Mouse (Mus musculus) liver, postnatal 0 days (tissue): ENCODE results near the gene Lypd4. TPM values are rescaled to one million over a fixed set of nuclear protein-coding genes. Genes with fewer than 3 reads are reported as not detected.
"Not testable (repeated sequence)": the region's sequence is repeated elsewhere in the genome, so short reads cannot be mapped to it uniquely, and the experiment has no call there.

Experiments
- ATAC-seq: fragments of 200-750 bp; cut with Nextera tagmentation; 2 replicates; pipeline ENCODE4 v1.8.0; 2017; ENCODE audit warnings: mild to moderate bottlenecking, moderate library complexity
- DNase-seq: peaks from one replicate; pipeline ENCODE4 v3.0.0-alpha.2; 2016
- H3K27ac ChIP-seq: fragments of 300-500 bp; sonication (generic); 2 replicates; pipeline ENCODE4 v1.5.1; 2014; ENCODE audit warnings: antibody characterized with exemption, moderate library complexity, mild to moderate bottlenecking, low read depth
- H3K27me3 ChIP-seq: fragments of 300-500 bp; sonication (generic); 2 replicates; pipeline ENCODE4 v1.6.1; 2014; ENCODE audit warnings: low read length, control low read depth, mixed read lengths; ENCODE audit not compliant: insufficient read depth
- H3K36me3 ChIP-seq: fragments of 300-500 bp; sonication (generic); replicated peaks from 2 replicates; pipeline ENCODE4 v1.6.1; 2014; ENCODE audit warnings: mild to moderate bottlenecking, control low read depth, low read length, moderate library complexity, mixed read lengths; ENCODE audit not compliant: insufficient read depth
- H3K4me1 ChIP-seq: fragments of 300-500 bp; sonication (generic); 2 replicates; pipeline ENCODE4 v1.6.1; 2014; ENCODE audit warnings: antibody characterized with exemption, mild to moderate bottlenecking, control low read depth; ENCODE audit not compliant: insufficient read depth
- H3K4me2 ChIP-seq: fragments of 300-500 bp; sonication (generic); 2 replicates; pipeline ENCODE4 v1.6.1; 2014; ENCODE audit warnings: low read depth, mild to moderate bottlenecking, low read length, moderate library complexity, mixed read lengths
- H3K4me3 ChIP-seq: fragments of 300-500 bp; sonication (generic); 2 replicates; pipeline ENCODE4 v1.5.1; 2014; ENCODE audit warnings: low read depth, low read length
- H3K9ac ChIP-seq: fragments of 300-500 bp; sonication (generic); replicated peaks from 2 replicates; pipeline ENCODE4 v1.6.1; 2014; ENCODE audit warnings: mild to moderate bottlenecking, moderate library complexity
- H3K9me3 ChIP-seq: fragments of 300-500 bp; sonication (generic); 2 replicates; pipeline ENCODE4 v1.6.1; 2016; ENCODE audit warnings: mild to moderate bottlenecking, control low read depth, low read length, mixed read lengths
- CTCF ChIP-seq: sonication (generic); IDR thresholded peaks from 2 replicates; pipeline ENCODE4 v1.5.1; 2016; ENCODE audit warnings: antibody characterized with exemption, low read depth
- EP300 ChIP-seq: IDR thresholded peaks from 2 replicates; pipeline ENCODE4 v1.6.1; 2016; ENCODE audit warnings: antibody characterized with exemption, low read depth, mild to moderate bottlenecking
- WGBS: fragments of 180-500 bp; shearing (Covaris S2); extraction: QIAGEN DNeasy Blood & Tissue Kit; methylation state at CpG from one replicate; pipeline ENCODE4 v1.1.7; 2014; ENCODE audit not compliant: insufficient replicate concordance; 5-methylcytosine and 5-hydroxymethylcytosine counted together
- polyA plus RNA-seq: library from polyadenylated mRNA; unstranded; fragments of >200 nt; fragmentation: Nextera tagmentation; extraction: Ambion mirVana; gene quantifications from 2 replicates; pipeline ENCODE4 v1.2.1, GENCODE M21; 2015

Lypd4 gene
- polyA plus RNA-seq, 1 experiment from 2014 or later: not detected

GRCm38 (mm10) chr7:24845181-24845580, 24.6 kb downstream of the Lypd4 start:
- no peaks in the 10 kb centered on the region for H3K9me3 ChIP-seq
- H3K9ac ChIP-seq: no peak overlapping the region
- ATAC-seq (no peak), DNase-seq (no peak)
- no peak overlapping the region for H3K4me2 ChIP-seq
- H3K36me3 ChIP-seq: no peaks in the 10 kb centered on the region
- no peak overlapping the region for H3K27ac ChIP-seq
- no peaks in the 10 kb centered on the region for H3K27me3 ChIP-seq
- H3K4me1 ChIP-seq: peaks cover 18% of the 10 kb centered on the region
- TF ChIP-seq EP300: no peak
- no peak overlapping the region for H3K4me3 ChIP-seq
- WGBS: 81% methylated on average over 9 of the region's 9 CpGs

GRCm38 (mm10) chr7:24844144-24844543, 25.6 kb downstream of the Lypd4 start:
- no peak for DNase-seq
- no peak overlapping the region for H3K9ac ChIP-seq
- TF ChIP-seq EP300 (no peak), CTCF (peak; percentile 30)
- H3K4me2 ChIP-seq: no peak overlapping the region
- H3K4me3 ChIP-seq: no peak overlapping the region
- no peaks in the 10 kb centered on the region for H3K9me3 ChIP-seq
- no peaks in the 10 kb centered on the region for H3K27me3 ChIP-seq
- H3K4me1 ChIP-seq: peaks cover 16% of the 10 kb centered on the region
- no peak for ATAC-seq
- 46% methylated on average over 5 of the region's 5 CpGs for WGBS
- no peak overlapping the region for H3K27ac ChIP-seq
- no peaks in the 10 kb centered on the region for H3K36me3 ChIP-seq

GRCm38 (mm10) chr7:24841009-24841408, 28.7 kb downstream of the Lypd4 start:
- Histone ChIP-seq H3K4me3 (no peak overlapping the region), H3K9me3 (no peaks in the 10 kb centered on the region), H3K9ac (no peak overlapping the region), H3K4me1 (peaks cover 10% of the 10 kb centered on the region), H3K27me3 (no peaks in the 10 kb centered on the region), H3K36me3 (no peaks in the 10 kb centered on the region), H3K27ac (no peak overlapping the region), H3K4me2 (no peak overlapping the region)
- WGBS: 75% methylated on average over 4 of the region's 4 CpGs
- ATAC-seq (peak; percentile 53), DNase-seq (no peak)
- no peak for TF ChIP-seq EP300
- TF ChIP-seq CTCF: no peak

- Histone ChIP-seq H3K9me3 (no peaks in the 10 kb centered on the region), H3K4me2 (no peak overlapping the region), H3K9ac (no peak overlapping the region), H3K27ac (no peak overlapping the region), H3K4me3 (no peak overlapping the region), H3K27me3 (no peaks in the 10 kb centered on the region), H3K36me3 (no peaks in the 10 kb centered on the region), H3K4me1 (peaks cover 3% of the 10 kb centered on the region; the same call in 1 of the 2 replicates)
- no peak for TF ChIP-seq CTCF
- TF ChIP-seq EP300: no peak
- no peak for DNase-seq
- ATAC-seq: no peak
- 69% methylated on average over 3 of the region's 3 CpGs for whole genome bisulfite sequencing
Observed at GRCm38 (mm10) chr7:24840331-24840730, 29.4 kb downstream of the Lypd4 start.

GRCm38 (mm10) chr7:24839410-24839808, 30.3 kb downstream of the Lypd4 start:
- WGBS: 41% methylated on average over 8 of the region's 8 CpGs
- DNase-seq: no peak
- H3K9me3 ChIP-seq: no peaks in the 10 kb centered on the region
- no peak overlapping the region for H3K4me3 ChIP-seq
- H3K4me1 ChIP-seq: 0 out of 2 replicates have a peak, but pooled peaks cover 3% of the 10 kb centered on the region
- ATAC-seq: peak; percentile 32; the same call in 1 of the 2 replicates
- TF ChIP-seq EP300 (no peak), CTCF (no peak)
- H3K36me3 ChIP-seq: no peaks in the 10 kb centered on the region
- H3K27me3 ChIP-seq: no peaks in the 10 kb centered on the region
- no peak overlapping the region for H3K9ac ChIP-seq
- H3K4me2 ChIP-seq: no peak overlapping the region
- peak overlapping the region; percentile 71 for H3K27ac ChIP-seq

GRCm38 (mm10) chr7:24838732-24839409, 30.9 kb downstream of the Lypd4 start:
- H3K36me3 ChIP-seq, H3K27me3 ChIP-seq, H3K9ac ChIP-seq, H3K9me3 ChIP-seq, H3K4me1 ChIP-seq, H3K4me3 ChIP-seq, H3K4me2 ChIP-seq: not testable (repeated sequence)
- H3K27ac ChIP-seq: peak overlapping the region; percentile 71
- WGBS: 37% methylated on average over 12 of the region's 13 CpGs
- DNase-seq: peak; percentile 40
- ATAC-seq: peak; percentile 69

- H3K27ac ChIP-seq: no peak overlapping the region
- DNase-seq: no peak
- H3K4me1 ChIP-seq: no peaks in the 10 kb centered on the region
- no peaks in the 10 kb centered on the region for H3K36me3 ChIP-seq
- no peaks in the 10 kb centered on the region for H3K27me3 ChIP-seq
- no peak overlapping the region for H3K4me3 ChIP-seq
- no peak for ATAC-seq
- H3K9me3 ChIP-seq: no peaks in the 10 kb centered on the region
- 89% methylated on average over 4 of the region's 4 CpGs for WGBS
- TF ChIP-seq EP300: no peak
- no peak for TF ChIP-seq CTCF
- no peak overlapping the region for H3K9ac ChIP-seq
- no peak overlapping the region for H3K4me2 ChIP-seq
Observed at GRCm38 (mm10) chr7:24827181-24827580, 42.6 kb downstream of the Lypd4 start.
